In the genomic region with DNA sequence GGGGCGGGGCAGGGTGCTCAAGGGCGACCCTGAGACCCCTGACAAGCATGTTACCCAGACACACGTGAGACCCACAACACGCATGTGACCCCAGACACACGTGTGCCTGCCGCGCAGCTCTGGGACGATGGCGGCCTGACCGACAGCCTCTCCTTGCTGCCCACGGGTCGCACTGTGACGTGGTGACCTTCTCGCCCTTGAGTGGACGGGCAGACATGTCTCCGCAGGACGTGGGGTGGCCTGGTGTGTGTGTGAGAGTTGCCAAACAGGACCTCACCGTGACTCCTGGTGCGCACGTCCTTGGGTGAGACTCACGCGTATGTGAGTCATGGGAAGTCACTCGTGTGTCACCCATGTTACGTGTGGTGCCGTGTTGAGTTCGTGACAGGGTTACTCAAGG, we compare ENCODE assay signal across 25 mouse cellular contexts. TPM values are rescaled to one million over a fixed set of nuclear protein-coding genes. Genes with fewer than 3 reads are reported as not detected.
DNase-seq lines count a peak whose midpoint lies in the region; ATAC-seq and TF ChIP-seq lines count a peak whose summit lies in the region.
"Had no signal": no experiment of that assay in that cellular context is flagged by ENCODE, and none has a peak within 500 bp of the region (broad histone marks: within the 10 kb centered on the region; RNA-seq: fewer than 3 reads in every experiment).

No protein-coding gene starts in this region.

- no peak for TF ChIP-seq EP300 in liver, postnatal 0 days (IDR thresholded peaks at IDR 0.05; ENCODE audit: low read depth)

- no peak overlapping the region for H3K27ac ChIP-seq in heart, embryonic 15.5 days
- H3K27ac ChIP-seq in liver, postnatal 0 days (ENCODE audit: low read depth), result no peak overlapping the region
- no peak overlapping the region for H3K27ac ChIP-seq in liver, embryonic 11.5 days (ENCODE audit: low read depth, low read length)
- H3K27ac ChIP-seq: forebrain, embryonic 13.5 days; heart, embryonic 10.5 days; left cerebral cortex, adult 2 months; limb, embryonic 12.5 days; neural tube, embryonic 13.5 days had no signal

- no peaks in the 10 kb centered on the region for H3K4me1 ChIP-seq in heart, embryonic 15.5 days (replicated peaks)
- no peaks in the 10 kb centered on the region for H3K4me1 ChIP-seq in liver, postnatal 0 days (ENCODE audit: insufficient read depth)
- H3K4me1 ChIP-seq in liver, embryonic 11.5 days (replicated peaks; ENCODE audit: control insufficient read depth, insufficient read depth, low read length), result no peaks in the 10 kb centered on the region
- H3K4me1 ChIP-seq: forebrain, embryonic 13.5 days; heart, embryonic 10.5 days; limb, embryonic 12.5 days; neural tube, embryonic 13.5 days had no signal

- 0 out of 2 replicates have a peak, but pooled peaks have one; percentile 31 for ATAC-seq in heart, embryonic 15.5 days (replicated peaks; ENCODE audit: insufficient number of reproducible peaks, insufficient read depth, low FRiP score, low read depth)
- ATAC-seq in liver, postnatal 0 days, result no peak
- no peak for ATAC-seq in liver, embryonic 11.5 days (replicated peaks; ENCODE audit: low FRiP score)
- ATAC-seq: activated CD4-positive, CD25-positive, alpha-beta regulatory T cell, adult 4 months; inflammation-experienced regulatory T-cells, adult 6 months had no signal

- H3K9ac ChIP-seq in heart, embryonic 15.5 days, result no peak overlapping the region
- no peak overlapping the region for H3K9ac ChIP-seq in liver, postnatal 0 days (replicated peaks)
- H3K9ac ChIP-seq in liver, embryonic 11.5 days (ENCODE audit: low read depth, low read length), result no peak overlapping the region
- H3K9ac ChIP-seq: forebrain, embryonic 13.5 days; limb, embryonic 12.5 days; neural tube, embryonic 13.5 days had no signal

- 96% methylated on average over 26 of the region's 26 CpGs for WGBS in heart, embryonic 15.5 days
- 95% methylated on average over 26 of the region's 26 CpGs for WGBS in liver, postnatal 0 days (ENCODE audit: insufficient replicate concordance)
- 94% methylated on average over 26 of the region's 26 CpGs for WGBS in liver, embryonic 11.5 days

- H3K36me3 ChIP-seq in heart, embryonic 15.5 days, result no peaks in the 10 kb centered on the region
- H3K36me3 ChIP-seq in liver, postnatal 0 days (replicated peaks; ENCODE audit: insufficient read depth, low read length), result no peaks in the 10 kb centered on the region
- no peaks in the 10 kb centered on the region for H3K36me3 ChIP-seq in liver, embryonic 11.5 days (ENCODE audit: control insufficient read depth, insufficient read depth, low read length)
- H3K36me3 ChIP-seq: heart, embryonic 10.5 days; limb, embryonic 12.5 days; neural tube, embryonic 13.5 days had no signal

- 0 out of 2 replicates have a peak, but pooled peaks cover 4% of the 10 kb centered on the region for H3K9me3 ChIP-seq in heart, embryonic 15.5 days (replicated peaks)
- H3K9me3 ChIP-seq in liver, postnatal 0 days (ENCODE audit: low read length), result peaks cover 11% of the 10 kb centered on the region
- peaks cover 17% of the 10 kb centered on the region for H3K9me3 ChIP-seq in liver, embryonic 11.5 days (ENCODE audit: control insufficient read depth, low read length)

- no peak overlapping the region for H3K4me3 ChIP-seq in heart, embryonic 15.5 days
- H3K4me3 ChIP-seq in liver, postnatal 0 days (ENCODE audit: low read depth, low read length), result no peak overlapping the region
- no peak overlapping the region for H3K4me3 ChIP-seq in liver, embryonic 11.5 days (ENCODE audit: low read depth, low read length)
- H3K4me3 ChIP-seq: forebrain, embryonic 13.5 days; heart, embryonic 10.5 days; left cerebral cortex, adult 2 months; limb, embryonic 12.5 days; neural tube, embryonic 13.5 days had no signal

- TF ChIP-seq CTCF in liver, postnatal 0 days (IDR thresholded peaks at IDR 0.05; ENCODE audit: low read depth), result no peak

- H3K27me3 ChIP-seq in heart, embryonic 15.5 days, result no peaks in the 10 kb centered on the region
- no peaks in the 10 kb centered on the region for H3K27me3 ChIP-seq in liver, postnatal 0 days (ENCODE audit: insufficient read depth, low read length)
- no peaks in the 10 kb centered on the region for H3K27me3 ChIP-seq in liver, embryonic 11.5 days (replicated peaks; ENCODE audit: control insufficient read depth, insufficient read depth, low read length)
- H3K27me3 ChIP-seq: forebrain, embryonic 13.5 days; limb, embryonic 12.5 days; neural tube, embryonic 13.5 days had no signal

- DNase-seq in heart, adult 18-20 months, result no peak
- peak; percentile 14 for DNase-seq in liver, postnatal 0 days
- no peak for DNase-seq in liver, embryonic 11.5 days (ENCODE audit: low spot score)
- DNase-seq in 3134 (ENCODE audit: extremely low read depth, insufficient read length, low spot score) (peak; percentile 11), ES-CJ7 (ENCODE audit: low read depth, low spot score) (peak; percentile 4)
- no peak for DNase-seq in cerebellum, postnatal 4 days (ENCODE audit: low spot score in 2 of 2)
- DNase-seq: cerebellum, adult 9-11 months; embryo, embryonic 11 days; gastrocnemius, postnatal 25 days; heart, postnatal 4 days; kidney, postnatal 10 days; lung, adult 18-20 months; spleen, adult 18-20 months had no signal

- H3K4me2 ChIP-seq in heart, embryonic 15.5 days, result no peak overlapping the region
- no peak overlapping the region for H3K4me2 ChIP-seq in liver, postnatal 0 days (ENCODE audit: low read depth, low read length)
- H3K4me2 ChIP-seq in liver, embryonic 11.5 days, result no peak overlapping the region
- H3K4me2 ChIP-seq: forebrain, embryonic 13.5 days; limb, embryonic 12.5 days; neural tube, embryonic 13.5 days had no signal

RNA-seq across cellular contexts. Expression of a gene that starts 16.6 kb away (rescaled TPM):
- not detected in 2 replicates for polyA plus RNA-seq in heart, embryonic 15.5 days (2015; fragmentation: Nextera tagmentation; extraction: Ambion mirVana)
- not detected for total RNA-seq in heart, adult 18-20 months (2021)
- polyA plus RNA-seq in liver, postnatal 0 days (2015; fragmentation: Nextera tagmentation; extraction: Ambion mirVana), result not detected in 2 replicates
- polyA plus RNA-seq in liver, embryonic 11.5 days (2014; fragmentation: Nextera tagmentation; extraction: Ambion mirVana), result not detected in 2 replicates
- total RNA-seq: adrenal gland, postnatal 4 days; gastrocnemius, postnatal 25 days; heart, postnatal 4 days; layer of hippocampus, adult 8-10 months; left cerebral cortex, adult 2 months had no signal
- polyA plus RNA-seq: activated CD4-positive, CD25-positive, alpha-beta regulatory T cell, adult 4 months; forebrain, embryonic 13.5 days; heart, embryonic 10.5 days; limb, embryonic 12.5 days; neural tube, embryonic 13.5 days; stomach, embryonic 14.5 days; thymus, postnatal 0 days had no signal

RNA-seq across cellular contexts. Expression of a gene that starts 24.4 kb away (rescaled TPM):
- not detected in 2 replicates for polyA plus RNA-seq in heart, embryonic 15.5 days (2015; fragmentation: Nextera tagmentation; extraction: Ambion mirVana)
- not detected for total RNA-seq in heart, adult 18-20 months (2021)
- polyA plus RNA-seq in liver, postnatal 0 days (2015; fragmentation: Nextera tagmentation; extraction: Ambion mirVana), result not detected in 2 replicates
- not detected in 2 replicates for polyA plus RNA-seq in liver, embryonic 11.5 days (2014; fragmentation: Nextera tagmentation; extraction: Ambion mirVana)
- total RNA-seq: adrenal gland, postnatal 4 days; gastrocnemius, postnatal 25 days; heart, postnatal 4 days; layer of hippocampus, adult 8-10 months; left cerebral cortex, adult 2 months had no signal
- polyA plus RNA-seq: activated CD4-positive, CD25-positive, alpha-beta regulatory T cell, adult 4 months; forebrain, embryonic 13.5 days; heart, embryonic 10.5 days; inflammation-experienced regulatory T-cells, adult 6 months; limb, embryonic 12.5 days; neural tube, embryonic 13.5 days; stomach, embryonic 14.5 days; thymus, postnatal 0 days had no signal

Comparison
In these comparisons a context has a peak if more than half of its experiments do, and no peak if none do; other contexts are left out.
1. DNase-seq: peak in liver, postnatal 0 days (single experiment), 3134 (single experiment) and ES-CJ7 (single experiment); none in heart, adult 18-20 months (0 of 2), liver, embryonic 11.5 days (single experiment) and cerebellum, postnatal 4 days (0 of 2).